Mouse (Mus musculus) left cerebral cortex, postnatal 10 days (tissue): ENCODE data around the gene Fgf18. TPM values are rescaled to one million over a fixed set of nuclear protein-coding genes. Genes with fewer than 3 reads are reported as not detected.
A peak's percentile ranks its signal among the peaks of the same experiment; 100 is the strongest.

Experiments
- DNase-seq, 2 experiments: peaks; one replicate each; pipeline ENCODE4 v3.0.0; 2021 to 2022; ENCODE audit warnings: low spot score in 2 of 2, mixed read lengths in 1 of 2; ENCODE audit errors: extremely low spot score in 1 of 2
- intact Hi-C: fragments of 180-260 bp; cut with DNase I; formaldehyde crosslinking; loops from one replicate; pipeline ENCODE4 v1.15.1; 2025
- total RNA-seq, 2 experiments: library from RNA; stranded (reverse); gene quantifications; 2 replicates each; pipeline ENCODE4 v1.2.3; 2021

The Fgf18 gene
- total RNA-seq, 2 experiments from 2014 or later = 5.8 to 7.0 TPM

- no peak for DNase-seq
- intact Hi-C loops = no loop called here
These were observed 62.1 kb downstream of the Fgf18 start for GRCm38 (mm10) chr11:33085054-33085453.

DNA sequence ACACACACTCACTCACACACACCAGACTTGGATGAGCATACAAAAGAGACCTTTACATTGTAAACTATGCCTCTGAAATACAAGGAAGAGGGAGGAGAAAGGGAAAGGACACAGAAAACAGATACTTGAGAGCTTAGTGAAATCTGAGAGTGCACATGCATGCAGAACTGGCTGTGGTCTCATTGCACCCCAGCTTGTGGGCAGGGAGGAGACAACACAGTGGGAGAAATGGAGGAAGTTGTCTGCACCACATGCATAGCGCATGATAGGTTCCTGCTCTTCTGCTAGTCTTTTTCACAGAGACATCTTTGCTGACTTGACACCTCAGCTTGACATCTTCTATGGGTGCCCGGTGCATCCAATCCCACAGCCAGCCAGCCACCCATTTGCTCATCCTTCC lies 63.2 kb downstream of the Fgf18 start:
- intact Hi-C loops = no loop called here
- DNase-seq = no peak

- no peak for DNase-seq
- intact Hi-C loops = no loop called here
These were observed 66.0 kb downstream of the Fgf18 start for GRCm38 (mm10) chr11:33081175-33081574.

DNA sequence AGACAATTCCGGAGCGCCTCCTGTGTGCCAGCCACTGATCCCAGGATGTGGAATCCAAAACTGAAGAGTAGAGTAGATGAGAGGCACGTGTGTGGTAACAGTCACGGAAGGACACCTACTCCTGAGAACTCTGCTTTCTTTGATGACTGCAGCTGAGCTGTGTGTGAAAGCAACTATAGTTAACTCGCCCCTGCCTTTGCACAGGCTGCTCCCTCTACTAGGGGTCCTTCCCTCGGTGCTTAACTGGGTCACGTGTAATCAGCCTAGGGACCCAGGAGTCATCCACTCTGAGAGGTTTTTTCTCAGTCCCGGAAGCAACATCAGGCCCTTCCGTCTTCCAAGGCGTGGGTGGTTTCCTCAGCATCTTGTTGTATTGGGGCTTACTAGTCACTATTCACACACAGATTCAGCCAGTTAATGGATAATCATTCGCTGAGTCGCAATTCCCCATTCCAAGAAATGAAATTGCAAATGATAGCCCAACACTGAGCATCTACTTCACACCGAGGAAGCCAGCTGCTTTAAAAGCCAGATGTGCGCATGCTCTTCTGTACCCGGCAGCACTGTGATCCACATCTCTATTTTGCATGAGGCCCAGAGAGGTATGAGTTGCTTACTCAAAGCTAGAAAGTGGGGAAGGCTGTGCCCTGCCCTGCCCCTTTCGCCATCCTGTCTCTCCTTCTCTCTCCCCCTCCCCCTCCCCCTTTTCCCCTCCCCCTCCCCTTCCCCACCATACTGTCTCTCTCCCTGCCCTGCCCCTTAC lies 67.0 kb downstream of the Fgf18 start:
- intact Hi-C loops = no loop called here
- no peak for DNase-seq

- no peak for DNase-seq
- intact Hi-C loops = no loop called here
These were observed 67.8 kb downstream of the Fgf18 start for GRCm38 (mm10) chr11:33079424-33079823.

DNA sequence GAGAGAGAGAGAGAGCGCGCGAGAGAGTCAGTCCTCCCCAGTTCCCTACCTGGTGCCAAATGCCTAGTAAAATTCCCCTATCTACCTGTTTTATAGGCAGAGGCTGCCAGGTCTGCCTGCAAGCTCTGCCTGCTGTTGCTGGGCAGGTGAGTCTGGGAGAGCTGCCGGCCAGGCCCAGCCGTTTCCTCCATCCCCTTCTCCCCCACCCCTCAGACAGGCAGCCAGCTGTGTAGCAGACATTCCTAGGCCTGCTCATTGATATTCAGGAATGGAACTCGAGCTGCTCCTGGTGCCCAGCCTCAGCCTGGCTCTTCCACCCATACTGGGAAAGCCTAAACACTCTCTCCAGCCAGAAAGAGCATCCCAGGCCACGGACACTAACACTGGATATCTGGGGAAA lies 69.2 kb downstream of the Fgf18 start:
- intact Hi-C loops = no loop called here
- no peak for DNase-seq

DNA sequence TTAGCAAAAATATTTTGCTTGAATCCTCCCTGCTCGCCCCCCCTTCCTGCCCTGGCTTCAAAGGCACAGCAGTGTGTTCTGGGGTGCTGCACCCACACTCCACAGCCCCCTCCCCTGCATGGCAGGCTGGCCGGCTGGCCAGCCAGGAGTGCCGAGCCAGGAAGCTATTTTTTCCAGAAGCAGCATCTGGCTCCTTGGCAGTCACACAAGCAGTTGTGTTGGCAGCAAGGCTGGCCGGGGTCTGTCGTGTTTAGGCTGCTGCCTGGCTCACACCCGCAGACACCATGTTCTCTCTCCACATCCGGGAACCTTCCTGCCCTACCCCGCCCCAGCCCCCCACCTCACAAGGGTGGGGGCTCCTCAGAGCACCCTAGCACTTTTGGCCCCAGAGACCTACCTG lies 71.9 kb downstream of the Fgf18 start:
- peak; percentile 61 for DNase-seq
- intact Hi-C loops = no loop called here

GRCm38 (mm10) chr11:33074541-33074940 lies 72.7 kb downstream of the Fgf18 start:
- intact Hi-C loops = no loop called here
- no peak for DNase-seq

GRCm38 (mm10) chr11:33071358-33071922 lies 75.8 kb downstream of the Fgf18 start:
- DNase-seq = no peak
- intact Hi-C loops = no loop called here

GRCm38 (mm10) chr11:33070520-33070919 lies 76.7 kb downstream of the Fgf18 start:
- peak; percentile 68 to 69 for DNase-seq
- intact Hi-C loops = no loop called here

Other genes with a start within 250 kb of the Fgf18 start
- 100 to 1,000 TPM; 202 to 219 TPM for gene Npm1, start 15.8 kb upstream of the Fgf18 start, total RNA-seq
- not detected for gene Tlx3, start 56.2 kb upstream of the Fgf18 start, total RNA-seq
- under 1 TPM; 0.56 to 0.77 TPM for gene Gm12117, start 129.3 kb upstream of the Fgf18 start, total RNA-seq